Mouse (Mus musculus): ENCODE measurements around the gene Prr15l.

GRCm38 (mm10) chr11:96908594-96908993 is 19.3 kb upstream of the Prr15l start:
- no peak for TF ChIP-seq CTCF (IDR thresholded peaks at IDR 0.05; ENCODE audit: borderline replicate concordance, insufficient read depth, low read length)
- TF ChIP-seq POLR2A (IDR thresholded peaks at IDR 0.05; ENCODE audit: low read depth, low read length): no peak

Data from embryonic fibroblast, embryonic 13.5 days (primary cell).